Mouse (Mus musculus): ENCODE measurements around the gene Mael.

Gene Mael

GRCm38 (mm10) chr1:166209371-166209770 is 29.2 kb downstream of the Mael start:
- DNase-seq (ENCODE audit: low spot score in 2 of 2): peak; percentile 20 to 29

- DNase-seq (ENCODE audit: low spot score in 2 of 2): no peak
These were observed 33.4 kb downstream of the Mael start for GRCm38 (mm10) chr1:166205159-166205558.

- DNase-seq (ENCODE audit: low spot score in 2 of 2): no peak
These were observed 34.4 kb downstream of the Mael start for GRCm38 (mm10) chr1:166204171-166204570.

GRCm38 (mm10) chr1:166189821-166190220 is 48.7 kb downstream of the Mael start:
- DNase-seq (ENCODE audit: low spot score in 2 of 2): no peak

GRCm38 (mm10) chr1:166185357-166185756 is 53.2 kb downstream of the Mael start:
- DNase-seq (ENCODE audit: low spot score in 2 of 2): no peak

GRCm38 (mm10) chr1:166184391-166185229 is 53.9 kb downstream of the Mael start:
- DNase-seq (ENCODE audit: low spot score in 2 of 2): peak; percentile 28 to 47

GRCm38 (mm10) chr1:166182952-166183627 is 55.5 kb downstream of the Mael start:
- peak; percentile 24 to 41 for DNase-seq (ENCODE audit: low spot score in 2 of 2)

- DNase-seq (ENCODE audit: low spot score in 2 of 2): no peak
These were observed 57.0 kb downstream of the Mael start for GRCm38 (mm10) chr1:166181510-166181909.

GRCm38 (mm10) chr1:166173621-166174020 is 64.9 kb downstream of the Mael start:
- no peak for DNase-seq (ENCODE audit: low spot score in 2 of 2)

GRCm38 (mm10) chr1:166172992-166173391 is 65.6 kb downstream of the Mael start:
- no peak for DNase-seq (ENCODE audit: low spot score in 2 of 2)

- DNase-seq (ENCODE audit: low spot score in 2 of 2): no peak
These were observed 67.7 kb downstream of the Mael start for GRCm38 (mm10) chr1:166170852-166171251.

GRCm38 (mm10) chr1:166169713-166170112 is 68.8 kb downstream of the Mael start:
- no peak for DNase-seq (ENCODE audit: low spot score in 2 of 2)

- DNase-seq (ENCODE audit: low spot score in 2 of 2): no peak
These were observed 70.5 kb downstream of the Mael start for GRCm38 (mm10) chr1:166168017-166168416.

- no peak for DNase-seq (ENCODE audit: low spot score in 2 of 2)
These were observed 71.1 kb downstream of the Mael start for GRCm38 (mm10) chr1:166167405-166167804.

GRCm38 (mm10) chr1:166165159-166165558 is 73.4 kb downstream of the Mael start:
- no peak for DNase-seq (ENCODE audit: low spot score in 2 of 2)

- no peak for DNase-seq (ENCODE audit: low spot score in 2 of 2)
These were observed 74.0 kb downstream of the Mael start for GRCm38 (mm10) chr1:166164580-166164979.

GRCm38 (mm10) chr1:166160569-166161445 is 77.7 kb downstream of the Mael start:
- DNase-seq (ENCODE audit: low spot score in 2 of 2): peak; percentile 78 to 83

GRCm38 (mm10) chr1:166160111-166160510 is 78.4 kb downstream of the Mael start:
- DNase-seq (ENCODE audit: low spot score in 2 of 2): no peak

GRCm38 (mm10) chr1:166158664-166159063 is 79.9 kb downstream of the Mael start:
- DNase-seq (ENCODE audit: low spot score in 2 of 2): no peak

- DNase-seq (ENCODE audit: low spot score in 2 of 2): no peak
These were observed 80.8 kb downstream of the Mael start for GRCm38 (mm10) chr1:166157712-166158111.

GRCm38 (mm10) chr1:166155113-166155494 is 83.4 kb downstream of the Mael start:
- DNase-seq (ENCODE audit: low spot score in 2 of 2): no peak
